Mouse (Mus musculus): Measurements from ENCODE around the gene Sema3g. TPM values are rescaled to one million over a fixed set of nuclear protein-coding genes. Genes with fewer than 3 reads are reported as not detected.
A peak's percentile ranks its signal among the peaks of the same experiment; 100 is the strongest.

The Sema3g gene
- total and polyA plus RNA-seq, 2 experiments from 2014 or later: 0.90 to 12.7 TPM

- Histone ChIP-seq H3K36me3 (replicated peaks; ENCODE audit: control insufficient read depth, insufficient read depth, low read length) (peaks cover 80% of the 10 kb centered on the region), H3K9me3 (replicated peaks; ENCODE audit: control insufficient read depth, low read length) (no peaks in the 10 kb centered on the region), H3K9ac (replicated peaks; ENCODE audit: low read depth, low read length) (no peak overlapping the region), H3K4me1 (ENCODE audit: control insufficient read depth, insufficient read depth) (no peaks in the 10 kb centered on the region), H3K4me2 (ENCODE audit: low read depth, low read length) (no peak overlapping the region), H3K27me3 (ENCODE audit: control insufficient read depth, insufficient read depth, low read length) (no peaks in the 10 kb centered on the region), H3K27ac (ENCODE audit: low read depth) (peak overlapping the region; percentile 46; the same call in 1 of the 2 replicates), H3K4me3 (ENCODE audit: low read depth, low read length) (no peak overlapping the region)
- 43% methylated on average over 18 of the region's 18 CpGs for WGBS
- ATAC-seq (ENCODE audit: insufficient read depth, low read depth) (peak; percentile 21), DNase-seq (ENCODE audit: low spot score) (no peak)
- TF ChIP-seq CTCF (IDR thresholded peaks at IDR 0.05; ENCODE audit: low read depth): no peak
- no peak for TF ChIP-seq EP300 (IDR thresholded peaks at IDR 0.05; ENCODE audit: low read depth)
Observed at GRCm38 (mm10) chr14:31172781-31173455, 44.7 kb upstream of the Sema3g start.

- DNase-seq (ENCODE audit: low spot score) (no peak), ATAC-seq (ENCODE audit: insufficient read depth, low read depth) (no peak)
- Histone ChIP-seq H3K4me1 (ENCODE audit: control insufficient read depth, insufficient read depth) (no peaks in the 10 kb centered on the region), H3K9ac (replicated peaks; ENCODE audit: low read depth, low read length) (no peak overlapping the region), H3K27ac (ENCODE audit: low read depth) (peak overlapping the region; percentile 46; the same call in 1 of the 2 replicates), H3K9me3 (replicated peaks; ENCODE audit: control insufficient read depth, low read length) (no peaks in the 10 kb centered on the region), H3K4me2 (ENCODE audit: low read depth, low read length) (no peak overlapping the region), H3K4me3 (ENCODE audit: low read depth, low read length) (no peak overlapping the region), H3K36me3 (replicated peaks; ENCODE audit: control insufficient read depth, insufficient read depth, low read length) (peaks cover 84% of the 10 kb centered on the region), H3K27me3 (ENCODE audit: control insufficient read depth, insufficient read depth, low read length) (no peaks in the 10 kb centered on the region)
- TF ChIP-seq EP300 (IDR thresholded peaks at IDR 0.05; ENCODE audit: low read depth) (no peak), CTCF (IDR thresholded peaks at IDR 0.05; ENCODE audit: low read depth) (no peak)
- 74% methylated on average over 7 of the region's 7 CpGs for WGBS
Observed at GRCm38 (mm10) chr14:31173537-31173936, 44.1 kb upstream of the Sema3g start.

- Histone ChIP-seq H3K36me3 (replicated peaks; ENCODE audit: control insufficient read depth, insufficient read depth, low read length) (peaks cover 96% of the 10 kb centered on the region), H3K4me2 (ENCODE audit: low read depth, low read length) (no peak overlapping the region), H3K4me1 (ENCODE audit: control insufficient read depth, insufficient read depth) (no peaks in the 10 kb centered on the region), H3K9ac (replicated peaks; ENCODE audit: low read depth, low read length) (no peak overlapping the region), H3K9me3 (replicated peaks; ENCODE audit: control insufficient read depth, low read length) (no peaks in the 10 kb centered on the region), H3K4me3 (ENCODE audit: low read depth, low read length) (no peak overlapping the region), H3K27ac (ENCODE audit: low read depth) (no peak overlapping the region), H3K27me3 (ENCODE audit: control insufficient read depth, insufficient read depth, low read length) (no peaks in the 10 kb centered on the region)
- DNase-seq (ENCODE audit: low spot score) (no peak), ATAC-seq (ENCODE audit: insufficient read depth, low read depth) (no peak)
- TF ChIP-seq CTCF (IDR thresholded peaks at IDR 0.05; ENCODE audit: low read depth) (no peak), EP300 (IDR thresholded peaks at IDR 0.05; ENCODE audit: low read depth) (no peak)
- WGBS: 75% methylated on average over 16 of the region's 16 CpGs
Observed at GRCm38 (mm10) chr14:31177287-31177686, 40.4 kb upstream of the Sema3g start.

- no peak for DNase-seq (ENCODE audit: low spot score)
Observed at GRCm38 (mm10) chr14:31177715-31178114, 39.9 kb upstream of the Sema3g start.

GRCm38 (mm10) chr14:31179677-31180365 lies 37.8 kb upstream of the Sema3g start:
- no peak overlapping the region for H3K4me3 ChIP-seq (ENCODE audit: low read depth, low read length)
- H3K9ac ChIP-seq (replicated peaks; ENCODE audit: low read depth, low read length): no peak overlapping the region
- peaks cover 96% of the 10 kb centered on the region for H3K36me3 ChIP-seq (replicated peaks; ENCODE audit: control insufficient read depth, insufficient read depth, low read length)
- no peaks in the 10 kb centered on the region for H3K27me3 ChIP-seq (ENCODE audit: control insufficient read depth, insufficient read depth, low read length)
- 72% methylated on average over 12 of the region's 12 CpGs for WGBS
- H3K9me3 ChIP-seq (replicated peaks; ENCODE audit: control insufficient read depth, low read length): no peaks in the 10 kb centered on the region
- DNase-seq (ENCODE audit: low spot score) (no peak), ATAC-seq (ENCODE audit: insufficient read depth, low read depth) (0 out of 2 replicates have a peak, but pooled peaks have one; percentile 27)
- H3K4me1 ChIP-seq (ENCODE audit: control insufficient read depth, insufficient read depth): 0 out of 2 replicates have a peak, but pooled peaks cover 2% of the 10 kb centered on the region
- H3K4me2 ChIP-seq (ENCODE audit: low read depth, low read length): no peak overlapping the region
- no peak for TF ChIP-seq EP300 (IDR thresholded peaks at IDR 0.05; ENCODE audit: low read depth)
- TF ChIP-seq CTCF (IDR thresholded peaks at IDR 0.05; ENCODE audit: low read depth): no peak
- H3K27ac ChIP-seq (ENCODE audit: low read depth): no peak overlapping the region

More at GRCm38 (mm10) chr14:31177715-31178114, 39.9 kb upstream of the Sema3g start:
- H3K36me3 ChIP-seq (replicated peaks; ENCODE audit: control insufficient read depth, insufficient read depth, low read length): peaks cover 96% of the 10 kb centered on the region
- H3K4me1 ChIP-seq (ENCODE audit: control insufficient read depth, insufficient read depth): no peaks in the 10 kb centered on the region
- no peak for ATAC-seq (ENCODE audit: insufficient read depth, low read depth)
- TF ChIP-seq CTCF (IDR thresholded peaks at IDR 0.05; ENCODE audit: low read depth): no peak
- TF ChIP-seq EP300 (IDR thresholded peaks at IDR 0.05; ENCODE audit: low read depth): no peak
- no peak overlapping the region for H3K27ac ChIP-seq (ENCODE audit: low read depth)
- H3K9me3 ChIP-seq (replicated peaks; ENCODE audit: control insufficient read depth, low read length): no peaks in the 10 kb centered on the region
- no peak overlapping the region for H3K4me3 ChIP-seq (ENCODE audit: low read depth, low read length)
- no peaks in the 10 kb centered on the region for H3K27me3 ChIP-seq (ENCODE audit: control insufficient read depth, insufficient read depth, low read length)
- no peak overlapping the region for H3K4me2 ChIP-seq (ENCODE audit: low read depth, low read length)
- WGBS: 85% methylated on average over 5 of the region's 5 CpGs
- no peak overlapping the region for H3K9ac ChIP-seq (replicated peaks; ENCODE audit: low read depth, low read length)

Measured in heart, postnatal 0 days (tissue).